Mouse (Mus musculus): ENCODE data around the gene Ascl2.

- TF ChIP-seq POLR2A (IDR thresholded peaks at IDR 0.05; ENCODE audit: borderline replicate concordance, low read depth, low read length) (no peak), CTCF (IDR thresholded peaks at IDR 0.05; ENCODE audit: low read depth, low read length) (no peak)
Measured at GRCm38 (mm10) chr7:142931028-142931427, 38.0 kb downstream of the Ascl2 start, which contains the start of gene Th.

Measured in bone marrow macrophage, adult 2 months (primary cell).